30 mouse cellular contexts compared by ENCODE assay signal in the genomic region with DNA sequence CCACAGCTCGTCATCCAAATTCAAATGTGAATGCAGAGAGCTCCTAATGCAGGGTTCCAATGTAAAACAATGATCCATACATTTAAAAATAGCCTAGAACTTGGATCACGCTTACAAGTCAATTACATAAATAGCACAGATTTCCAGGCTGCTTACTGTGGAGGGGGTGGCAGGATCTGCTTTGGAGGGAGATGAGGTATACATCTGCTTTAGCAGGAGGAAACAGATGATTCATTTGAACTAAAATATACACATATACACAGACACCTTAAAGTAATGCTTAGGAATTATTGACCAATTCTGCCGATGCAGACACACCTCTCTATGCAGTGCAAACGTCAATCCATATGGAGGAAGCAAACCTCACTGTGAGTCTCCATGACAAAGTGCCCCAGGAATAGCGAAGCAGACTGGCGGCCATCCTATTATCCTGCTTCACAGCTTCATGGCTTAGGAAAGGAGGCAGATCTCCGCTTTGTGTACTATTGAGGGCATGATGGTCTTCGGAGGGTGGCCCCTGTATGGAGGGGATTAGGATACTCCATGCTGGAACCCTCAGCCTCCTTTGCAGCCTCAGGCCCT. TPM values are rescaled to one million over a fixed set of nuclear protein-coding genes. Genes with fewer than 3 reads are reported as not detected.
DNase-seq lines count a peak whose midpoint lies in the region; ATAC-seq and TF ChIP-seq lines count a peak whose summit lies in the region.
"Had no signal": no experiment of that assay in that cellular context is flagged by ENCODE, and none has a peak within 500 bp of the region (broad histone marks: within the 10 kb centered on the region; RNA-seq: fewer than 3 reads in every experiment).

No protein-coding gene starts in this region.

- no peak for TF ChIP-seq POLR2A in olfactory bulb, adult 2 months (IDR thresholded peaks at IDR 0.05; ENCODE audit: insufficient read depth, low read depth, low read length)

- H3K4me3 ChIP-seq in olfactory bulb, adult 2 months (ENCODE audit: insufficient read depth, low read depth, low read length): no peak overlapping the region
- H3K4me3 ChIP-seq in kidney, embryonic 16.5 days (ENCODE audit: low read length): no peak overlapping the region
- H3K4me3 ChIP-seq: embryonic facial prominence, embryonic 12.5 days; forebrain, embryonic 13.5 days; gastrocnemius, adult 2 months; heart, embryonic 15.5 days; hindbrain, embryonic 15.5 days; midbrain, embryonic 10.5 days; neural tube, embryonic 15.5 days; stomach, embryonic 15.5 days had no signal

- no peak for TF ChIP-seq CTCF in olfactory bulb, adult 2 months (IDR thresholded peaks at IDR 0.05; ENCODE audit: insufficient read depth, low read depth, low read length)

- H3K27ac ChIP-seq in olfactory bulb, adult 2 months (ENCODE audit: insufficient read depth, low read depth, low read length): peak overlapping the region; percentile 84
- no peak overlapping the region for H3K27ac ChIP-seq in kidney, embryonic 16.5 days (ENCODE audit: low read length)
- H3K27ac ChIP-seq: embryonic facial prominence, embryonic 12.5 days; forebrain, embryonic 13.5 days; gastrocnemius, adult 2 months; heart, embryonic 15.5 days; hindbrain, embryonic 15.5 days; midbrain, embryonic 10.5 days; neural tube, embryonic 15.5 days; stomach, embryonic 15.5 days had no signal

- H3K27me3 ChIP-seq in kidney, embryonic 16.5 days (ENCODE audit: insufficient read depth, low read length): no peaks in the 10 kb centered on the region
- H3K27me3 ChIP-seq: embryonic facial prominence, embryonic 12.5 days; forebrain, embryonic 13.5 days; heart, embryonic 15.5 days; hindbrain, embryonic 15.5 days; neural tube, embryonic 15.5 days; stomach, embryonic 15.5 days had no signal

- WGBS in olfactory bulb, adult 2 months: 39% methylated on average over 8 of the region's 8 CpGs
- 91% methylated on average over 8 of the region's 8 CpGs for WGBS in kidney, embryonic 16.5 days

- no peaks in the 10 kb centered on the region for H3K36me3 ChIP-seq in kidney, embryonic 16.5 days (ENCODE audit: insufficient read depth, low read length)
- H3K36me3 ChIP-seq: embryonic facial prominence, embryonic 12.5 days; heart, embryonic 15.5 days; hindbrain, embryonic 15.5 days; midbrain, embryonic 10.5 days; neural tube, embryonic 15.5 days; stomach, embryonic 15.5 days had no signal

- no peak overlapping the region for H3K4me2 ChIP-seq in kidney, embryonic 16.5 days (replicated peaks; ENCODE audit: low read depth, low read length)
- H3K4me2 ChIP-seq: embryonic facial prominence, embryonic 12.5 days; forebrain, embryonic 13.5 days; heart, embryonic 15.5 days; hindbrain, embryonic 15.5 days; neural tube, embryonic 15.5 days; stomach, embryonic 15.5 days had no signal

- H3K4me1 ChIP-seq in olfactory bulb, adult 2 months (ENCODE audit: control insufficient read depth, insufficient read depth, low read length): peaks cover 17% of the 10 kb centered on the region
- no peaks in the 10 kb centered on the region for H3K4me1 ChIP-seq in kidney, embryonic 16.5 days (ENCODE audit: insufficient read depth, low read length)
- H3K4me1 ChIP-seq: embryonic facial prominence, embryonic 12.5 days; forebrain, embryonic 13.5 days; heart, embryonic 15.5 days; hindbrain, embryonic 15.5 days; midbrain, embryonic 10.5 days; neural tube, embryonic 15.5 days; stomach, embryonic 15.5 days had no signal

- no peak overlapping the region for H3K9ac ChIP-seq in kidney, embryonic 16.5 days (replicated peaks; ENCODE audit: low read length)
- H3K9ac ChIP-seq: embryonic facial prominence, embryonic 12.5 days; forebrain, embryonic 13.5 days; heart, embryonic 15.5 days; hindbrain, embryonic 15.5 days; neural tube, embryonic 15.5 days; stomach, embryonic 15.5 days had no signal

- DNase-seq in heart, adult 11 months: peak; percentile 51
- DNase-seq in heart, postnatal 4 days: no peak
- DNase-seq in right cerebral cortex, adult 18-20 months: peak; percentile 68
- no peak for DNase-seq in right cerebral cortex, postnatal 14 days
- no peak for DNase-seq in lung, postnatal 25 days (ENCODE audit: low spot score)
- DNase-seq in T-cell, adult 2 months (ENCODE audit: low spot score): no peak
- DNase-seq: adrenal gland, postnatal 36 days; cerebellum, adult 11 months; cerebellum, postnatal 14 days; gastrocnemius, adult 2 months; heart, postnatal 36 days; kidney, adult 9 months; kidney, postnatal 25 days; thymus, adult 18-20 months; thymus, postnatal 36 days had no signal

- no peaks in the 10 kb centered on the region for H3K9me3 ChIP-seq in kidney, embryonic 16.5 days (ENCODE audit: low read length)
- H3K9me3 ChIP-seq: embryonic facial prominence, embryonic 12.5 days; forebrain, embryonic 13.5 days; heart, embryonic 15.5 days; hindbrain, embryonic 15.5 days; midbrain, embryonic 10.5 days; neural tube, embryonic 15.5 days; stomach, embryonic 15.5 days had no signal

- no peak for ATAC-seq in kidney, embryonic 16.5 days (ENCODE audit: low FRiP score, low TSS enrichment)
- ATAC-seq: forebrain, embryonic 13.5 days; lung, postnatal 0 days had no signal

RNA-seq across cellular contexts. Expression of a gene that starts 57.6 kb away (rescaled TPM):
- under 1 TPM in 1 of 2 experiments, not detected in 1; 0.09 TPM for total RNA-seq in heart, postnatal 4 days (2021)
- not detected in 2 replicates for polyA plus RNA-seq in olfactory bulb, adult 2 months (2012; ENCODE audit: insufficient read depth, insufficient read length, low replicate concordance, missing spikeins)
- polyA plus RNA-seq in kidney, embryonic 16.5 days (2015; fragmentation: Nextera tagmentation; extraction: Ambion mirVana): 0.12 TPM in 1 of 2 replicates, not detected in the other
- total RNA-seq: adrenal gland, postnatal 36 days; gastrocnemius, adult 2 months; gastrocnemius, postnatal 4 days; heart, postnatal 36 days; liver, adult 2 months had no signal
- polyA plus RNA-seq: liver, adult 2 months; lung, postnatal 0 days; midbrain, embryonic 10.5 days had no signal

RNA-seq across cellular contexts. Expression of a gene that starts 59.9 kb away (rescaled TPM):
- under 1 TPM; 0.21 to 0.32 TPM for total RNA-seq in heart, postnatal 4 days (2021)
- not detected in 2 replicates for polyA plus RNA-seq in olfactory bulb, adult 2 months (2012; ENCODE audit: insufficient read depth, insufficient read length, low replicate concordance, missing spikeins)
- polyA plus RNA-seq in kidney, embryonic 16.5 days (2015; fragmentation: Nextera tagmentation; extraction: Ambion mirVana): 0.02 and 0.06 TPM in 2 replicates
- total RNA-seq: adrenal gland, adult 18-20 months; adrenal gland, postnatal 36 days; ES-E14; gastrocnemius, adult 2 months; gastrocnemius, postnatal 4 days; heart, postnatal 36 days; liver, adult 2 months had no signal
- polyA plus RNA-seq: embryonic facial prominence, embryonic 12.5 days; forebrain, embryonic 13.5 days; liver, adult 2 months; liver, embryonic 16.5 days; midbrain, embryonic 10.5 days; neural tube, embryonic 15.5 days had no signal

Comparison
In these comparisons a context has a peak if more than half of its experiments do, and no peak if none do; other contexts are left out.
1. DNase-seq: peak in heart, adult 11 months (single experiment) and right cerebral cortex, adult 18-20 months (single experiment); none in heart, postnatal 4 days (single experiment), right cerebral cortex, postnatal 14 days (single experiment), lung, postnatal 25 days (single experiment) and T-cell, adult 2 months (single experiment).